ENCODE assay signal across 25 mouse cellular contexts in the genomic region with DNA sequence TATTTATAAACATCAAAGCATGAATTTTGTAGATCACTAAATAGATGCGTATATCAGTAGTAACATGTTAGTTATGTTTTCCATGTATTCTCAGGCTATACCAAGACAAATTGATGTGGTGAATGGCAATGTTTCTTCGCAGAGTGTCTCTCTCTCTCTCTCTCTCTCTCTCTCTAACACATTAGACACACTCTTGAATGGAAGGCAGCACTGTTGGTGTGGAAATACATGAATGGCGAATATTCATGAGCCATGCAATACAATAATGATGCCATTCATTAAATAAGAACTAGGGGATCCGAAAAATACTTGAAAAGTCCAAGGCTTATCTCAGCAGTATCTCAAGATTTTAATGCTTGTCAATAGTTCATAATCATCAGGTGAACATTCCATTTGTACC.
"Had no signal": no experiment of that assay in that cellular context is flagged by ENCODE, and none has a peak within 500 bp of the region (broad histone marks: within the 10 kb centered on the region; RNA-seq: fewer than 3 reads in every experiment).

No protein-coding gene starts in this region.

- H3K4me2 ChIP-seq: heart, embryonic 12.5 days; hindbrain, embryonic 14.5 days; intestine, embryonic 15.5 days; limb, embryonic 12.5 days; liver, embryonic 11.5 days had no signal

- ATAC-seq: hindbrain, embryonic 16.5 days; inflammation-experienced regulatory T-cells, adult 6 months; intestine, embryonic 15.5 days; intestine, postnatal 0 days had no signal

- H3K36me3 ChIP-seq: heart, embryonic 10.5 days; heart, embryonic 12.5 days; hindbrain, embryonic 10.5 days; intestine, embryonic 15.5 days; limb, embryonic 10.5 days; limb, embryonic 12.5 days had no signal

- H3K27ac ChIP-seq: gastrocnemius, adult 2 months; heart, embryonic 10.5 days; hindbrain, embryonic 10.5 days; hindbrain, embryonic 14.5 days; intestine, embryonic 15.5 days; layer of hippocampus, adult 2 months; left cerebral cortex, adult 2 months; limb, embryonic 10.5 days; limb, embryonic 12.5 days had no signal

- H3K4me1 ChIP-seq: heart, embryonic 10.5 days; heart, embryonic 12.5 days; hindbrain, embryonic 10.5 days; intestine, embryonic 15.5 days; limb, embryonic 10.5 days; limb, embryonic 12.5 days had no signal

- H3K27me3 ChIP-seq: heart, embryonic 12.5 days; intestine, embryonic 15.5 days; limb, embryonic 12.5 days had no signal

- H3K4me3 ChIP-seq: gastrocnemius, adult 2 months; heart, embryonic 10.5 days; heart, embryonic 12.5 days; hindbrain, embryonic 10.5 days; intestine, embryonic 15.5 days; layer of hippocampus, adult 2 months; left cerebral cortex, adult 2 months; limb, embryonic 10.5 days; limb, embryonic 12.5 days had no signal

- H3K9me3 ChIP-seq: heart, embryonic 10.5 days; heart, embryonic 12.5 days; hindbrain, embryonic 10.5 days; intestine, embryonic 15.5 days; limb, embryonic 10.5 days; limb, embryonic 12.5 days had no signal

- DNase-seq: gastrocnemius, adult 2 months; gastrocnemius, postnatal 10 days; gastrocnemius, postnatal 25 days; heart, adult 18-20 months; heart, postnatal 10 days; heart, postnatal 4 days; kidney, adult 18-20 months; kidney, adult 8-10 months; kidney, postnatal 10 days; kidney, postnatal 25 days; kidney, postnatal 4 days; liver had no signal

- H3K9ac ChIP-seq: heart, embryonic 12.5 days; hindbrain, embryonic 14.5 days; intestine, embryonic 15.5 days; limb, embryonic 12.5 days had no signal
